Mouse (Mus musculus) myocyte (in vitro differentiated cells): ENCODE measurements around the gene Gm884. TPM values are rescaled to one million over a fixed set of nuclear protein-coding genes. Genes with fewer than 3 reads are reported as not detected.
A peak's percentile ranks its signal among the peaks of the same experiment; 100 is the strongest.

Experiments
- H3K27me3 ChIP-seq: one replicate; pipeline ENCODE4 v1.6.1; 2011; ENCODE audit not compliant: control insufficient read depth, insufficient read depth, insufficient read length
- H3K36me3 ChIP-seq: one replicate; pipeline ENCODE4 v1.6.1; 2011; ENCODE audit not compliant: control insufficient read depth, insufficient read depth
- H3K4me2 ChIP-seq: one replicate; pipeline ENCODE4 v1.6.1; 2011; ENCODE audit warnings: low read depth, control low read depth
- H3K4me3 ChIP-seq: one replicate; pipeline ENCODE4 v1.5.1; 2011; ENCODE audit warnings: mild to moderate bottlenecking, control low read depth, moderate library complexity
- H3K79me2 ChIP-seq: one replicate; pipeline ENCODE4 v1.6.1; 2011; ENCODE audit not compliant: control insufficient read depth, insufficient read depth
- H3ac ChIP-seq: one replicate; pipeline ENCODE4 v1.6.1; 2011; ENCODE audit not compliant: control insufficient read depth, insufficient read length
- CEBPB ChIP-seq: IDR thresholded peaks from 2 replicates; pipeline ENCODE4 v1.6.1; 2011; ENCODE audit warnings: mild to moderate bottlenecking, moderate library complexity; ENCODE audit not compliant: poor library complexity, insufficient read depth, severe bottlenecking
- E2F4 ChIP-seq: IDR thresholded peaks from one replicate; pipeline ENCODE4 v1.6.1; 2011; ENCODE audit warnings: mild to moderate bottlenecking, control low read depth, moderate library complexity; ENCODE audit not compliant: insufficient read depth
- MAX ChIP-seq: IDR thresholded peaks from one replicate; pipeline ENCODE4 v1.6.1; 2011; ENCODE audit warnings: low read depth, mild to moderate bottlenecking, control low read depth
- MYOD1 ChIP-seq, 3 experiments: IDR thresholded peaks; one replicate each; pipeline ENCODE4 v1.6.1; 2011; ENCODE audit warnings: control low read depth in 2 of 3, low read depth in 2 of 3, mild to moderate bottlenecking in 2 of 3, moderate library complexity in 1 of 3; ENCODE audit not compliant: insufficient read length in 2 of 3, control insufficient read depth in 1 of 3
- MYOG ChIP-seq, 3 experiments: IDR thresholded peaks; one replicate each; pipeline ENCODE4 v1.6.1; 2011; ENCODE audit warnings: control low read depth in 2 of 3, low read depth in 2 of 3, mild to moderate bottlenecking in 2 of 3; ENCODE audit not compliant: insufficient read length in 2 of 3, control insufficient read depth in 1 of 3, insufficient read depth in 1 of 3
- POLR2A ChIP-seq: IDR thresholded peaks from one replicate; pipeline ENCODE4 v1.6.1; 2011; ENCODE audit warnings: low read depth, mild to moderate bottlenecking, control low read depth, moderate library complexity; ENCODE audit not compliant: insufficient read length
- POLR2AphosphoS2 ChIP-seq: IDR thresholded peaks from one replicate; pipeline ENCODE4 v1.6.1; 2011; ENCODE audit warnings: low read depth, control low read depth; ENCODE audit not compliant: insufficient read length
- REST ChIP-seq: IDR thresholded peaks from one replicate; pipeline ENCODE4 v1.6.1; 2011; ENCODE audit warnings: mild to moderate bottlenecking, control low read depth, moderate library complexity; ENCODE audit not compliant: insufficient read depth, insufficient read length
- SRF ChIP-seq: IDR thresholded peaks from one replicate; pipeline ENCODE4 v1.6.1; 2011; ENCODE audit warnings: low read depth; ENCODE audit not compliant: control insufficient read depth, insufficient read length
- TCF12 ChIP-seq: IDR thresholded peaks from one replicate; pipeline ENCODE4 v1.6.1; 2011; ENCODE audit warnings: mild to moderate bottlenecking, control low read depth; ENCODE audit not compliant: poor library complexity, insufficient read depth, severe bottlenecking
- TCF3 ChIP-seq: IDR thresholded peaks from one replicate; pipeline ENCODE4 v1.6.1; 2011; ENCODE audit warnings: low read depth, control low read depth; ENCODE audit not compliant: insufficient read length
- USF1 ChIP-seq: IDR thresholded peaks from one replicate; pipeline ENCODE4 v1.6.1; 2011; ENCODE audit warnings: low read depth, mild to moderate bottlenecking, control low read depth, moderate library complexity
- polyA plus RNA-seq: library from polyadenylated mRNA; unstranded; fragments of >200 nt; fragmentation: generic; extraction: Trizol; gene quantifications from one replicate; pipeline ENCODE4 v1.2.1, GENCODE M21; 2012; ENCODE audit warnings: missing spikeins

Gm884 gene
- polyA plus RNA-seq, 1 experiment, result not detected

DNA sequence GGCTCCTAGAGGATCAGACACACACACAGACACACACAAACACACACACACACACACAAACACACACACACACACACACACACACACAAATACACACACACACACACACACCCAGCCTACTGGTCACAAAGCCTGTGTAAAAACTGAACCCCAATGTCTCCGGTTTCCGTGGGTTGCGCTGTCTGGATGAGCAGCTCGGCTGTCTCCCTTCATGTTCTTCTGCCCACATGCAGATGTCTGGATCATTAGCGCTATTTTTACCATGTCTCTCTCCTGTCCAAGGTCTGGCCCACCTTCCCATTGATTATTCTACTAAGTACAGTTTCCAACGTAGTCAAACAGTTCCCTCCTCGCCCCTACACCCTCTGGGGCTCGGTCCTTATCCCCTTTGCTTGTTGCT lies 42.2 kb upstream of the Gm884 start:
- no peak overlapping the region for H3K4me3 ChIP-seq
- H3K4me2 ChIP-seq, result no peak overlapping the region
- TF ChIP-seq MYOD1 (IDR thresholded peaks at IDR 0.05; ENCODE audit: control insufficient read depth in 1 of 3, insufficient read length in 2 of 3, low read depth in 2 of 3), result no peak
- TF ChIP-seq MYOG (IDR thresholded peaks at IDR 0.05; ENCODE audit: control insufficient read depth in 1 of 3, insufficient read depth in 1 of 3, insufficient read length in 2 of 3, low read depth in 2 of 3), result no peak
- TF ChIP-seq USF1, result no peak
- TF ChIP-seq POLR2A, result no peak
- TF ChIP-seq REST, result no peak
- TF ChIP-seq SRF, result no peak
- TF ChIP-seq E2F4, result no peak
- H3ac ChIP-seq, result no peak overlapping the region
- no peaks in the 10 kb centered on the region for H3K36me3 ChIP-seq
- no peaks in the 10 kb centered on the region for H3K79me2 ChIP-seq
- H3K27me3 ChIP-seq, result peaks cover 51% of the 10 kb centered on the region

DNA sequence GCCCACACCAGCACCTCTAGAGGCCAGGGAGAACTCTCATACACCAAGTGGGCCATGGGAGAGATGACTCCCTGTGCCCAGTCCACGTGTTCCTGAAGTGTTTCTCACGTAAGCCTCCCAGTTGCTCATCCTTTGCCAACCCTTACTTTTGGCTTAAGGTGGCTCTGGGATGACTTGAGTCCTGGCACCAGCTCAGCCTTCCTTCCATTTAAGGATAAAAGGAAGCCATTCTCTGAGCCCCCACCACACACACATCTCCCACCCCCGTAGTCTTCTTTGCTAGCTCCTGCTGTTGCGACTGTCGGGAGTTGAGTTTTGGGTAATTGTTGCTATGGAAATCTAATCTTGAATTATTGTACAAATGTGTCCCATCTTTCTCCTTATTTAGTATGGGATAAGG lies 41.6 kb upstream of the Gm884 start:
- H3K27me3 ChIP-seq, result peaks cover 53% of the 10 kb centered on the region
- TF ChIP-seq CEBPB (no peak), POLR2AphosphoS2 (no peak), MYOD1 (IDR thresholded peaks at IDR 0.05; ENCODE audit: control insufficient read depth in 1 of 3, insufficient read length in 2 of 3, low read depth in 2 of 3) (no peak), TCF12 (no peak), SRF (no peak), POLR2A (no peak), USF1 (no peak), E2F4 (no peak)
- H3K4me2 ChIP-seq, result no peak overlapping the region
- no peak overlapping the region for H3K4me3 ChIP-seq
- H3K79me2 ChIP-seq, result no peaks in the 10 kb centered on the region
- no peaks in the 10 kb centered on the region for H3K36me3 ChIP-seq
- H3ac ChIP-seq, result no peak overlapping the region

DNA sequence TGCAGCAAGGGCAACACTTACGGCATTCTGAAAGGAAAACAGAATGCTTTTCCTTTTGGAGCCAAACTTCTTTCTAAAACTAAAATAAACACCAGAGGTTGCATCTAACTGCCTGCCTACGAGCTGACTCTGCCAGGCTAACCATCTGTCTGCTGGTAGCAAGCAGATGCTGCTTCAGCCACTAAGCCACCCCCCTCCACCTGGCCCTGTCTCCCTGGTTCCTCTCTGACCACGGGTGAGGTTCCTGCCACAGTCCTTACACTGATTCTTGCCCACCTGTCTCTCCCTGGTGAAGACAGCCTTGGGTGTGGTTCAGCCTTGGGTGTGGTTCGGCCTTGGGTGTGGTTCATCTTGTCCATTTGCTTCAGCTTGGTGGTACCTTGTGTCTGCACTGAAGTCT lies 40.9 kb upstream of the Gm884 start:
- H3K79me2 ChIP-seq, result no peaks in the 10 kb centered on the region
- H3K36me3 ChIP-seq, result no peaks in the 10 kb centered on the region
- H3K4me2 ChIP-seq, result no peak overlapping the region
- peak in 2 of 3 experiments; percentile 18 to 68 for TF ChIP-seq MYOD1 (IDR thresholded peaks at IDR 0.05; ENCODE audit: control insufficient read depth in 1 of 3, insufficient read length in 2 of 3, low read depth in 2 of 3)
- no peak for TF ChIP-seq POLR2A
- peak in 2 of 3 experiments; percentile 12 to 57 for TF ChIP-seq MYOG (IDR thresholded peaks at IDR 0.05; ENCODE audit: control insufficient read depth in 1 of 3, insufficient read depth in 1 of 3, insufficient read length in 2 of 3, low read depth in 2 of 3)
- no peak overlapping the region for H3ac ChIP-seq
- no peak overlapping the region for H3K4me3 ChIP-seq
- peaks cover 47% of the 10 kb centered on the region for H3K27me3 ChIP-seq

DNA sequence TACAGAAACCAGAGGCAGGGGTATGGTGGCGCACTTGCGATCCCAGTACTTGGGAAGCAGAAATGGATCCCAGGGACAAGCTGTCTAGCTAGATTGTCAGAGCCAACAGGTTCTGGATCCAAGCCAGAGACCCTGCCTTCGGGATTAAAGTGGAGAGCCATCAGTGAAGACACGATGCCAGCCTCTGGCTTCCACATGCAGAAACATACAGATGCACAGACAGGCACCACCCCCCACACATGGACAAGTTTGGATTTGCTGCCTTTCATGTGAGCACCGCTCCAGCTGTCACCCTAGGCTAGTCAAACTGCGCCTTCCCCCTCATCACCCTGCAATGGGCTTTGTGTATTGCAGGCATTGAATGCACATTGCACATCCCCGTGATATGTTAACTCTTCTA lies 37.2 kb upstream of the Gm884 start:
- Histone ChIP-seq H3K4me2 (no peak overlapping the region), H3K36me3 (no peaks in the 10 kb centered on the region), H3ac (no peak overlapping the region), H3K27me3 (peaks cover 33% of the 10 kb centered on the region), H3K4me3 (no peak overlapping the region), H3K79me2 (no peaks in the 10 kb centered on the region)
- TF ChIP-seq USF1, result no peak
- no peak for TF ChIP-seq MYOG (IDR thresholded peaks at IDR 0.05; ENCODE audit: control insufficient read depth in 1 of 3, insufficient read depth in 1 of 3, insufficient read length in 2 of 3, low read depth in 2 of 3)
- no peak for TF ChIP-seq CEBPB
- TF ChIP-seq POLR2A, result no peak
- TF ChIP-seq SRF, result no peak
- no peak for TF ChIP-seq MYOD1 (IDR thresholded peaks at IDR 0.05; ENCODE audit: control insufficient read depth in 1 of 3, insufficient read length in 2 of 3, low read depth in 2 of 3)
- TF ChIP-seq E2F4, result no peak
- TF ChIP-seq TCF3, result no peak
- TF ChIP-seq REST, result no peak
- TF ChIP-seq POLR2AphosphoS2, result no peak
- TF ChIP-seq MAX, result no peak
- TF ChIP-seq TCF12, result no peak

DNA sequence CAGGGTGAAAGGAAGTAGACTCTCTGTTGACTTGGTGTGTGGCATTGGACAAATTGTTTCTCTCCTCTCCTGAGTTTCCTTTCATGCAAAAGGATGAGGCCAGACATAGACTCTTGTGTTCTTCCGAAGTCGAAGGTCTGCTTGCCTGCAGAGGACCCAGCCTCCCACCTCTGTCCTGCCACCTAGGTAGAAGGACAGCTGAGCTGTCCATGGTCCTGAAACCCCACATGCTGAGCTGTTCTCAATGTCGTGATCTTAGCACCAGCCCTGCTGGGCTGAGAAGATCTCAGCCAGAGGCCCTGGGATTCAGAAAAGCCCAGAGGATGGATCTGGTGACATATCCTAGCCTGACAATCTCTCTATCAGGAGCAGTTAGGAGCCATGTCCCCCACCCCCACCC lies 35.6 kb upstream of the Gm884 start:
- Histone ChIP-seq H3K4me3 (no peak overlapping the region), H3K36me3 (no peaks in the 10 kb centered on the region), H3K79me2 (no peaks in the 10 kb centered on the region), H3K27me3 (peaks cover 38% of the 10 kb centered on the region), H3K4me2 (no peak overlapping the region), H3ac (no peak overlapping the region)
- TF ChIP-seq REST, result peak; percentile 95
- TF ChIP-seq POLR2A, result no peak

DNA sequence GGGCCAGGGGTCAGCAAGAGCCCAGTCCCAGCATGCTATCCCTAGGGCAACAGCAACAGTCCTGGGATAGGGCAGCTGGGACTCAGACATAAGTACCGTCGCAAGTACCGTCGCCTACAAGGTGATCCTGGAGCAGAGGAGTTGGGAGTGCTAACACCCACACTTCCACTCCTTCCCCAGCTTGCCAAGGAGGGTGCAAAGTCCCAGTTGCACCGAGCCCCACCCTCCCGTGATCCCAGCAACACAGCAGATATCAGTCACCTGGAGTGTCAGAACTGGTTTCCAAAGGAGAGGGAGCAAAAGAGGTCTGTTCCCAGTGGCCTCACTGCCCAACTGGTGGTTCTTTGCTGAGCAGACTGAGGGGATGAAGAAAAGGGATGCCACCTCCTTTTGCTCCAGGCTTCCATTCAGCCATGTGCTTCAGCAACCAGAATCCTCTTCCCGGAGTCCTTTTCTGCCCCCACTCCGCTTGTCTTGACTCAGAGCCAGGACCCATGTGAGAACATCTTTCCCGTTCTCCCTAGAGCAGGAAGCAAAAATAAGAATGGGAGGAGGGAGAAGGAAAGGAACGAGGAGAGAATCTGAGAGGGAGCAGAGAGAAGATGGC lies 32.5 kb upstream of the Gm884 start:
- no peak for TF ChIP-seq TCF12
- TF ChIP-seq USF1, result no peak
- no peak for TF ChIP-seq TCF3
- no peak for TF ChIP-seq REST
- TF ChIP-seq MYOD1 (IDR thresholded peaks at IDR 0.05; ENCODE audit: control insufficient read depth in 1 of 3, insufficient read length in 2 of 3, low read depth in 2 of 3), result no peak
- no peak for TF ChIP-seq POLR2AphosphoS2
- TF ChIP-seq E2F4, result no peak
- TF ChIP-seq CEBPB, result no peak
- no peak for TF ChIP-seq SRF
- no peak for TF ChIP-seq POLR2A
- no peak for TF ChIP-seq MAX
- no peak for TF ChIP-seq MYOG (IDR thresholded peaks at IDR 0.05; ENCODE audit: control insufficient read depth in 1 of 3, insufficient read depth in 1 of 3, insufficient read length in 2 of 3, low read depth in 2 of 3)
- H3K4me3 ChIP-seq, result no peak overlapping the region
- H3K27me3 ChIP-seq, result peaks cover 41% of the 10 kb centered on the region
- no peaks in the 10 kb centered on the region for H3K36me3 ChIP-seq
- H3K4me2 ChIP-seq, result no peak overlapping the region
- no peaks in the 10 kb centered on the region for H3K79me2 ChIP-seq
- no peak overlapping the region for H3ac ChIP-seq
